ENCODE assay signal across 9 mouse cellular contexts in genomic region chr11:102605553-102606416, GRCm38 (mm10). TPM values are rescaled to one million over a fixed set of nuclear protein-coding genes. Genes with fewer than 3 reads are reported as not detected.
DNase-seq lines count a peak whose midpoint lies in the region; ATAC-seq and TF ChIP-seq lines count a peak whose summit lies in the region.
"Had no signal": no experiment of that assay in that cellular context is flagged by ENCODE, and none has a peak within 500 bp of the region (broad histone marks: within the 10 kb centered on the region; RNA-seq: fewer than 3 reads in every experiment).

No protein-coding gene starts in this region.

- peak overlapping the region; percentile 96 for H3K9ac ChIP-seq in heart, embryonic 12.5 days
- peak overlapping the region; percentile 90 for H3K9ac ChIP-seq in limb, embryonic 11.5 days (ENCODE audit: low read length)
- peak overlapping the region; percentile 54; the same call in 1 of the 2 replicates for H3K9ac ChIP-seq in midbrain, postnatal 0 days (replicated peaks; ENCODE audit: low read length, poor library complexity, severe bottlenecking)

- H3K4me3 ChIP-seq in heart, embryonic 12.5 days: peak overlapping the region; percentile 90
- peak overlapping the region; percentile 99 for H3K4me3 ChIP-seq in limb, embryonic 11.5 days (ENCODE audit: low read depth, low read length)
- peak overlapping the region; percentile 62 for H3K4me3 ChIP-seq in midbrain, postnatal 0 days (ENCODE audit: low read depth, low read length)

- H3K36me3 ChIP-seq in heart, embryonic 12.5 days: 0 out of 2 replicates have a peak, but pooled peaks cover 4% of the 10 kb centered on the region
- H3K36me3 ChIP-seq in limb, embryonic 11.5 days (ENCODE audit: control insufficient read depth, insufficient read depth, low read length): no peaks in the 10 kb centered on the region
- H3K36me3 ChIP-seq in midbrain, postnatal 0 days (ENCODE audit: insufficient read depth, low read length): no peaks in the 10 kb centered on the region

- peaks cover 37% of the 10 kb centered on the region for H3K4me1 ChIP-seq in heart, embryonic 12.5 days (replicated peaks)
- H3K4me1 ChIP-seq in limb, embryonic 11.5 days (ENCODE audit: control insufficient read depth, insufficient read depth, low read length): peaks cover 27% of the 10 kb centered on the region
- H3K4me1 ChIP-seq in midbrain, postnatal 0 days (ENCODE audit: insufficient read depth, low read length): no peaks in the 10 kb centered on the region

- DNase-seq in heart, adult 18-20 months: peak; percentile 7 to 27
- DNase-seq in heart, adult 9 months (ENCODE audit: low spot score in 2 of 2): no peak
- peak; percentile 61 for DNase-seq in ZHBTc4 (ENCODE audit: low read depth, low spot score)
- DNase-seq in limb, embryonic 11.5 days (ENCODE audit: low spot score): peak; percentile 79
- DNase-seq in midbrain, postnatal 0 days (ENCODE audit: low spot score): peak; percentile 22
- DNase-seq in yolk sac, embryonic 10.5 days (ENCODE audit: low spot score): no peak

- no peaks in the 10 kb centered on the region for H3K27me3 ChIP-seq in heart, embryonic 12.5 days (replicated peaks)
- H3K27me3 ChIP-seq in limb, embryonic 11.5 days (ENCODE audit: control insufficient read depth, insufficient read depth, low read length): 0 out of 2 replicates have a peak, but pooled peaks cover 4% of the 10 kb centered on the region
- peaks cover 19% of the 10 kb centered on the region; the same call in 1 of the 2 replicates for H3K27me3 ChIP-seq in midbrain, postnatal 0 days (ENCODE audit: insufficient read depth, low read length)

- peak overlapping the region; percentile 97 for H3K27ac ChIP-seq in heart, embryonic 12.5 days (ENCODE audit: poor library complexity, severe bottlenecking)
- peak overlapping the region; percentile 99 for H3K27ac ChIP-seq in limb, embryonic 11.5 days (replicated peaks; ENCODE audit: low read depth, low read length)
- H3K27ac ChIP-seq in midbrain, postnatal 0 days (ENCODE audit: low read depth, low read length): no peak overlapping the region

- no peak for ATAC-seq in heart, embryonic 12.5 days (ENCODE audit: insufficient number of reproducible peaks, low FRiP score)
- ATAC-seq in limb, embryonic 11.5 days (ENCODE audit: insufficient number of reproducible peaks, low FRiP score, low TSS enrichment, low read depth): no peak
- no peak for ATAC-seq in midbrain, postnatal 0 days (ENCODE audit: low FRiP score)
- ATAC-seq in monocyte, adult 5-6 weeks (replicated peaks; ENCODE audit: insufficient number of reproducible peaks, low FRiP score, low TSS enrichment, poor library complexity, severe bottlenecking): no peak; the same call in 1 of the 2 replicates

- peak overlapping the region; percentile 77 for H3K4me2 ChIP-seq in heart, embryonic 12.5 days
- peak overlapping the region; percentile 53 for H3K4me2 ChIP-seq in limb, embryonic 11.5 days (ENCODE audit: low read depth, severe bottlenecking)
- peak overlapping the region; percentile 72 for H3K4me2 ChIP-seq in midbrain, postnatal 0 days (ENCODE audit: low read depth, low read length, poor library complexity, severe bottlenecking)

- TF ChIP-seq CTCF in midbrain, postnatal 0 days (IDR thresholded peaks at IDR 0.05): peak; percentile 39; the same call in 1 of the 2 replicates

- WGBS in heart, embryonic 12.5 days: under 1% methylated on average over 62 of the region's 62 CpGs
- under 1% methylated on average over 62 of the region's 62 CpGs for WGBS in limb, embryonic 11.5 days
- under 1% methylated on average over 62 of the region's 62 CpGs for WGBS in midbrain, postnatal 0 days

- H3K9me3 ChIP-seq in heart, embryonic 12.5 days (replicated peaks): no peaks in the 10 kb centered on the region
- no peaks in the 10 kb centered on the region for H3K9me3 ChIP-seq in limb, embryonic 11.5 days (ENCODE audit: control insufficient read depth, low read length)
- H3K9me3 ChIP-seq in midbrain, postnatal 0 days (ENCODE audit: low read length): no peaks in the 10 kb centered on the region

RNA-seq across cellular contexts. Expression of gene Fzd2, which starts 1.6 kb away (rescaled TPM):
- total RNA-seq in heart, adult 18-20 months (2021): 1 to 10 TPM; 2.0 to 2.2 TPM
- polyA plus RNA-seq in heart, embryonic 12.5 days (2016; fragmentation: Nextera tagmentation; extraction: Ambion mirVana): 32.0 and 33.8 TPM in 2 replicates
- 57.2 and 57.4 TPM in 2 replicates for polyA plus RNA-seq in limb, embryonic 11.5 days (2014; fragmentation: Nextera tagmentation; extraction: Ambion mirVana)
- total RNA-seq in midbrain, postnatal 0 days (2014; rRNA removed): 16.8 and 17.3 TPM in 2 replicates
- polyA plus RNA-seq in midbrain, postnatal 0 days (2015; fragmentation: Nextera tagmentation; extraction: Ambion mirVana): 3.9 and 4.5 TPM in 2 replicates
- total RNA-seq in monocyte, adult 5-6 weeks (2017): not detected in 3 replicates

RNA-seq across cellular contexts. Expression of gene Gm11627, which starts 26.5 kb away (rescaled TPM):
- total RNA-seq in heart, adult 18-20 months (2021): 1 to 10 TPM; 1.1 to 1.2 TPM
- 10.9 and 11.6 TPM in 2 replicates for polyA plus RNA-seq in heart, embryonic 12.5 days (2016; fragmentation: Nextera tagmentation; extraction: Ambion mirVana)
- polyA plus RNA-seq in limb, embryonic 11.5 days (2014; fragmentation: Nextera tagmentation; extraction: Ambion mirVana): 3.9 and 4.2 TPM in 2 replicates
- 1.1 and 3.5 TPM in 2 replicates for total RNA-seq in midbrain, postnatal 0 days (2014; rRNA removed)
- polyA plus RNA-seq in midbrain, postnatal 0 days (2015; fragmentation: Nextera tagmentation; extraction: Ambion mirVana): 4.6 and 5.8 TPM in 2 replicates
- not detected in 3 replicates for total RNA-seq in monocyte, adult 5-6 weeks (2017)

RNA-seq across cellular contexts. Expression of gene Gpatch8, which starts 49.6 kb away (rescaled TPM):
- total RNA-seq in heart, adult 18-20 months (2021): 10 to 100 TPM; 17.3 to 18.6 TPM
- polyA plus RNA-seq in heart, embryonic 12.5 days (2016; fragmentation: Nextera tagmentation; extraction: Ambion mirVana): 38.9 and 42.7 TPM in 2 replicates
- 52.9 and 55.0 TPM in 2 replicates for polyA plus RNA-seq in limb, embryonic 11.5 days (2014; fragmentation: Nextera tagmentation; extraction: Ambion mirVana)
- total RNA-seq in midbrain, postnatal 0 days (2014; rRNA removed): 24.8 and 33.4 TPM in 2 replicates
- polyA plus RNA-seq in midbrain, postnatal 0 days (2015; fragmentation: Nextera tagmentation; extraction: Ambion mirVana): 35.8 and 53.3 TPM in 2 replicates
- 25.6 to 52.6 TPM (median 34.8 TPM) in 3 replicates for total RNA-seq in monocyte, adult 5-6 weeks (2017)

RNA-seq across cellular contexts. Expression of gene Meioc, which starts 57.7 kb away (rescaled TPM):
- not detected for total RNA-seq in heart, adult 18-20 months (2021)
- polyA plus RNA-seq in heart, embryonic 12.5 days (2016; fragmentation: Nextera tagmentation; extraction: Ambion mirVana): 1.6 and 2.0 TPM in 2 replicates
- 0.35 and 1.2 TPM in 2 replicates for polyA plus RNA-seq in limb, embryonic 11.5 days (2014; fragmentation: Nextera tagmentation; extraction: Ambion mirVana)
- total RNA-seq in midbrain, postnatal 0 days (2014; rRNA removed): not detected in 2 replicates
- 0.21 and 0.23 TPM in 2 replicates for polyA plus RNA-seq in midbrain, postnatal 0 days (2015; fragmentation: Nextera tagmentation; extraction: Ambion mirVana)
- 0.21 TPM in 1 of 3 replicates, not detected in the others for total RNA-seq in monocyte, adult 5-6 weeks (2017)
- total RNA-seq: left cerebral cortex, postnatal 10 days had no signal

Comparison
In these comparisons a context has a peak if more than half of its experiments do, and no peak if none do; other contexts are left out.
1. DNase-seq: peak in heart, adult 18-20 months (2 of 2), ZHBTc4 (single experiment), limb, embryonic 11.5 days (single experiment) and midbrain, postnatal 0 days (single experiment); none in heart, adult 9 months (0 of 2) and yolk sac, embryonic 10.5 days (single experiment).
2. Peak in every context shown above with its lines, with median percentiles within 50 percentile points of each other: H3K4me2 ChIP-seq, H3K4me3 ChIP-seq and H3K9ac ChIP-seq.